Mouse (Mus musculus) lung, postnatal 36 days (tissue): Measurements from ENCODE around the gene Ly6c2.
"Not testable (repeated sequence)": the region's sequence is repeated elsewhere in the genome, so short reads cannot be mapped to it uniquely, and the experiment has no call there.

Experiments used
- DNase-seq: peaks from one replicate; pipeline ENCODE4 v3.0.0; 2022; ENCODE audit warnings: mixed read lengths

The Ly6c2 gene

GRCm38 (mm10) chr15:75111861-75112630 is at the start of gene Ly6c2:
Gene Ly6c2 (minus strand): TSS chr15:75111970.
- DNase-seq = peak; percentile 24

- DNase-seq = no peak
Observed at GRCm38 (mm10) chr15:75157646-75158045, 45.9 kb upstream of the Ly6c2 start.

- DNase-seq = no peak
Observed at GRCm38 (mm10) chr15:75154940-75155339, 43.2 kb upstream of the Ly6c2 start, which contains the start of gene Ly6g. Gene Ly6g (plus strand): TSS chr15:75155240.

- DNase-seq = no peak
Observed at GRCm38 (mm10) chr15:75153087-75153486, 41.3 kb upstream of the Ly6c2 start.

- no peak for DNase-seq
Observed at GRCm38 (mm10) chr15:75143735-75144134, 32.0 kb upstream of the Ly6c2 start.

GRCm38 (mm10) chr15:75141812-75142360 is 30.1 kb upstream of the Ly6c2 start:
- DNase-seq = peak; percentile 47

- DNase-seq = not testable (repeated sequence)
Observed at GRCm38 (mm10) chr15:75137739-75138138, 26.0 kb upstream of the Ly6c2 start.

- DNase-seq = not testable (repeated sequence)
Observed at GRCm38 (mm10) chr15:75135090-75135783, 23.5 kb upstream of the Ly6c2 start.

GRCm38 (mm10) chr15:75132346-75132745 is 20.6 kb upstream of the Ly6c2 start:
- not testable (repeated sequence) for DNase-seq

- peak; percentile 7 for DNase-seq
Observed at GRCm38 (mm10) chr15:75120066-75120465, 8.3 kb upstream of the Ly6c2 start.

GRCm38 (mm10) chr15:75118742-75119141 is 7.0 kb upstream of the Ly6c2 start:
- peak; percentile 54 for DNase-seq

GRCm38 (mm10) chr15:75117481-75117880 is 5.7 kb upstream of the Ly6c2 start:
- DNase-seq = not testable (repeated sequence)

GRCm38 (mm10) chr15:75116525-75116924 is 4.8 kb upstream of the Ly6c2 start:
- DNase-seq = peak; percentile 28

GRCm38 (mm10) chr15:75110424-75110823 is 1.3 kb downstream of the Ly6c2 start:
- DNase-seq = peak; percentile 1

GRCm38 (mm10) chr15:75099261-75099660 is 12.5 kb downstream of the Ly6c2 start:
- DNase-seq = no peak

- peak; percentile 40 for DNase-seq
Observed at GRCm38 (mm10) chr15:75088041-75088440, 23.7 kb downstream of the Ly6c2 start.

GRCm38 (mm10) chr15:75069965-75070364 is 41.8 kb downstream of the Ly6c2 start:
- no peak for DNase-seq

- DNase-seq = peak; percentile 87
Observed at GRCm38 (mm10) chr15:75062030-75062574, 49.7 kb downstream of the Ly6c2 start.

GRCm38 (mm10) chr15:75060505-75060904 is 51.3 kb downstream of the Ly6c2 start:
- peak; percentile 69 for DNase-seq
